Mouse (Mus musculus) gastrocnemius, adult 8-10 months (tissue): ENCODE results near the gene Ddah1. TPM values are rescaled to one million over a fixed set of nuclear protein-coding genes. Genes with fewer than 3 reads are reported as not detected.

Experiments
- DNase-seq, 2 experiments: peaks; one replicate each; pipeline ENCODE4 v3.0.0; 2022; ENCODE audit warnings: low spot score in 2 of 2
- total RNA-seq, 4 experiments: library from RNA; stranded (reverse); gene quantifications; 2 replicates each; pipeline ENCODE4 v1.2.4; 2022

Gene Ddah1
- total RNA-seq = 1 to 10 TPM; 1.7 to 3.0 (median 2.2) TPM

- DNase-seq = peak; percentile 21 to 54
These were observed at the start of gene Ddah1 for GRCm38 (mm10) chr3:145758561-145759378. Gene Ddah1, plus strand, starts transcription at chr3:145758675.

- DNase-seq = no peak
These were observed 42.6 kb upstream of the Ddah1 start for GRCm38 (mm10) chr3:145715923-145716322.

DNA sequence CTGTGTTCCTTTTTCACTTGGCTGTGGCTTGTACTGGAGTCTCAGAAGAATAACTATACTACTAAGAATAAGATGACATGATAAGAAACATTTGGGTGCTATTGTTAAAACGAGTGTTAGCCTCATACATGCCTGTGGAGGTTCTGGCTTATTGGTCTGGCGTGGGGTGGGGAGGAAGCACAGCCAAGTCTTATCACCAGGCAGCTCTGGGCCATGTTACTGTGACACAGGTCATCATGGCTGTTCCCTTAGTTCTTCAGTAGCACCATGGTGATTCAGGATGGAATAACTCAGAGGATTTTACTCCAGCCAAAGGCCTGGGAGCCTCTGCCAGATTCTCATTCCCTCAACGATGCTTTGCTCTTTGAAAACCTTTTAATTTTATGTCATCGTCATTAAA lies 38.8 kb upstream of the Ddah1 start:
- DNase-seq = no peak

DNA sequence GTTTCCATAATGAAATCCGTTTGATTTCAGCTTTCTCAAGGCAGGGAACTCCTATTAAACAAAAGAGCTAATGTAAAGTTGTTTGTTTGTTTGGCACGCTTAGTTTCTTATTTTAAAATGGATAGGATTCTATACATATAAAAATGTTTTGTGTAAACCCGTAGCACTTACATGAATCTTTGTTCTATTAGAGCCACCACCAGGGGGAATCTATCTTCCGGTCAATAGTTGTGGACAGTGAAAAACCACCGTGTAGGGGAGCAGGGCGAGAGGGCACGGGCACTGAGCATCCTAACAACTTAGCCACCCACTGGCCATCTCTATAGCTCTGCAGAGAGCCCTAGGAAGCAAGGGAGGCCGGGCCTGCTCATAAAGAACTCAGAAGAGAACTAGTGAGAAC lies 33.4 kb upstream of the Ddah1 start:
- no peak for DNase-seq

GRCm38 (mm10) chr3:145728336-145728735 lies 30.1 kb upstream of the Ddah1 start:
- DNase-seq = no peak

- DNase-seq = peak; percentile 20 to 25
These were observed 28.9 kb upstream of the Ddah1 start for GRCm38 (mm10) chr3:145729531-145729930.

DNA sequence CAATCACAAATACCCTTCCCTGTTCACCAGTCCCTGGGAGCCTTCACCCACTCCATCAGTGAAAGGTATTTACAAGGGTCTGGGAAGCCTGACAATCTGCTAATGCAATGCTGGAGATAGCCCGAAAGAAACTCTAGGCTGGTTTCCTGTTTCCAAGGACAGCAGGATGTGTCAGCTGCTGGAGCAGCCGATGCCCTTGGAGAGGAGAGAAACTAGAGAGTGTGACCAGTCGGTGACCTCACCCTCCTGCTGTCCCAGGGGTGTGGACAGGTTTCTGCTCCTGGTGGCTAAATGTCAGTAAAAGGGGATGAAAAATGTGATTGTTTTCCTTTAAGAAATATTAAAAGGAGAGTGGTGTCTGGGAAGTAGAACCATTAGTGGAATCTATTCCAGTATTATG lies 28.4 kb upstream of the Ddah1 start:
- no peak for DNase-seq

GRCm38 (mm10) chr3:145734857-145735256 lies 23.6 kb upstream of the Ddah1 start:
- DNase-seq = no peak

DNA sequence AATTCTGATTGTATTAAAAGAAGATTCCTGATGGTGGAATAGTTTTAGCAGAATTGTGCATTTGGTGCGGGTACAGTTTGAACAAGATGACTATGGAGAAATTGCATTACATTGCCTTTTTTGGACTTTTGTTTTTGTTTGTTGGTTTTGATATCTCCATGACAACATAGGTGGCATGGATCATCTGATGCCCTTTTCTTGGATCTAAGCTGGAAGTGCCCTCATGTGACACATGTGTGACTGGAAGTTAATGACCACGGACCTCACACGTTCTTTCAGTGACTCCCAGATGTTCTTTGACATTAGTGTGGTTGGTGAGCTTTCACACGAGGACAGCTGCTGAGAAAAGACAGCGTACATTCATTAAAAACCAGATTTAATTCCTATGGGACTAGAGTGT lies 21.9 kb upstream of the Ddah1 start:
- DNase-seq = no peak

DNA sequence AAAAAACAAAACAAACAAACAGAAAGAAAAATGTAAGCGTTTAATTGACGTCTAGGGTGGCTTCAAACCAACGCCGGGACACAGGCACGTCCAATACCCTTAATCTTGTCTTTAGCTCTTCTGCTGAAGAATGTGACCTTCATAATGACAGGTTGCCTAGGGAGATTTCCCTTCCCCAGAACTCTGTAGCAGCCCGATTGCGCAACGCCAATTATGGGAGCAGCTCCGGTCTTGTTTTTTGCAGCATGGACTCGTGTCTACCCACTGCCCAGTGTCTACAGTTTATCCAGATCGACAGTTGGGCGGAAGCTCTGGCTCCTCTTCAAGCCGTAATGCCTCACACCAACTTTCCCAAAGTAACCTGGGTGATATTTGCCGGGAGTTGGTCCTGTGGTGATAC lies 19.8 kb upstream of the Ddah1 start:
- no peak for DNase-seq

GRCm38 (mm10) chr3:145739904-145740303 lies 18.6 kb upstream of the Ddah1 start:
- DNase-seq = no peak

DNA sequence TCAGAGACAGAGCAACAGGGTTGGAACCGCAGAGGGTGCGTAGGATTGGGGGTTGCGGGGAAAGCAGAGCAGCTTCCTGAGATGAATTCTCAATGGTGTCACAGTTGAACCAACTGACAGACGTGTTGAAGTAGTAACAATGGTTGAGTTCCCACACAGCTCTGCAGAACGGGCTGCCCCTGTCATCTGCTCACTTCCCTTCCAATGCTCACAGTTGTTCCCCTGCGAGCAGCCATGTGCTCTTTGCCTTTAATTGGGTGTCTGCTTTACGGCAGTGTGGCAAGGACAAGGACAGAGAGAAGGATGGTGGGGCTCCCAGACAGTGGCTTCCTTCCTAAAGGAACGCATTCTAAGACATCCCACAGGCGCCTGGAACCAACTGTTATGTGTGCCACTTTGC lies 15.4 kb upstream of the Ddah1 start:
- DNase-seq = no peak

GRCm38 (mm10) chr3:145743476-145744027 lies 14.9 kb upstream of the Ddah1 start:
- DNase-seq = no peak

GRCm38 (mm10) chr3:145748626-145749025 lies 9.8 kb upstream of the Ddah1 start:
- DNase-seq = no peak

DNA sequence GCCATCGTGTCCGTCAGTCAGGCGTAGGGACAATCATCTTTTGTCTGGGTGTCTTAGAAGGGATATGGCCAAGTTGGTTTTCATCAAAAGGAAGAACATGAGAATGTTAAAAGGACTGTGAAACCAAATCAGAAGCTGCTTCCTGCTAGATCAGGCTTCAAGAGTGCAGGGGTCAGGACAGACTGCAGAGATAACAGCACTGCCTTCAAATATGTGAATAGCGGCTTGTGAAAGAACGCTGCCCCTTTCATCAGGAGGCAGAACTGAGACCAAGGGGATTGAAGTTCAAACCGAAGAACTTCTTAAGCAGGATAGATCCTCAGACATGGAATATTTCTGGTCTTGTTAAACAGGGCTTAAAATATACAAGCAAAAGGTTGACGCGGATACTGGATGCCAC lies 2.0 kb upstream of the Ddah1 start:
- DNase-seq = no peak

GRCm38 (mm10) chr3:145757177-145757576 lies 1.3 kb upstream of the Ddah1 start:
- no peak for DNase-seq

GRCm38 (mm10) chr3:145757844-145758243 lies 631 bp upstream of the Ddah1 start:
- no peak for DNase-seq

GRCm38 (mm10) chr3:145759379-145760209 lies 1.1 kb downstream of the Ddah1 start:
- no peak for DNase-seq

- no peak for DNase-seq
These were observed 2.1 kb downstream of the Ddah1 start for GRCm38 (mm10) chr3:145760547-145760946.

GRCm38 (mm10) chr3:145761501-145762170 lies 3.2 kb downstream of the Ddah1 start:
- no peak for DNase-seq

DNA sequence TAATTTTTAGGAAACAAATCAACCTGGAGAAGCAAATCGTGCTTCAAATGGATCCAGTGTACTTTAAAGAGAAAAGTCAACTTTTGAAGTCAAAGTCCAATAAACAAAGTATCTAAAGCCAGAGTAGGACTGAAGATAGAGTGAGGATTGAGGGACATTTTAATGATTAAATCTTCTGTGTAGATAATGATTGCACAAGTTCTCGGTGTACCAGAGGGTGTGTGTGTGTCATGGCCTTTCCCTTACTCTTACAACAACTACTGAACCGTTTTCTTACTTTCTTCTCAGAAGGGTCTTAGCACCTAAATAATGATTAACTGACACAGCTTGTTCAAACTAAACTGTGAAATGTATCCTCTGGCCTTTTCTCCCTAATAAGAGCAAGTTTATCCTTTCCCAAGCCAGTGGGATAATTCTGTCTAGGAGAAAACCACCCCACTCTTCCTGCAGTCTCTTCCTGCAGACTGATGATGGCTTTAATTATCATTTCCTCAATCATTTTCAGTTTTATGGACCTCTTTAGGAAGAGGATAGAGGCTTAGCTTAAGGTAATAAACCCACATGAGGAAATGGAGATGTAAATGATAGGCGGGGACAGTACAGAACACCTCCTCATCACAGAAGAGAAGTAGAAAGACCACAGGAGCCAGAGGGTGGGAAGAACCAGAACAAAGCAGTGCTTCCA lies 4.6 kb downstream of the Ddah1 start:
- DNase-seq = no peak
